Mouse (Mus musculus) forebrain, embryonic 16.5 days (tissue): ENCODE measurements around the gene Mical2. TPM values are rescaled to one million over a fixed set of nuclear protein-coding genes. Genes with fewer than 3 reads are reported as not detected.

Experiments used
- ATAC-seq: fragments of 200-750 bp; cut with Nextera tagmentation; 2 replicates; pipeline ENCODE4 v1.8.0; 2017; ENCODE audit warnings: mild to moderate bottlenecking, moderate library complexity
- H3K27ac ChIP-seq: fragments of 300-500 bp; sonication (generic); 2 replicates; pipeline ENCODE4 v1.5.1; 2014; ENCODE audit warnings: low read length, control low read depth
- H3K27me3 ChIP-seq: fragments of 300-500 bp; sonication (generic); replicated peaks from 2 replicates; pipeline ENCODE4 v1.6.1; 2014; ENCODE audit warnings: low read length; ENCODE audit not compliant: control insufficient read depth, insufficient read depth
- H3K36me3 ChIP-seq: fragments of 300-500 bp; sonication (generic); 2 replicates; pipeline ENCODE4 v1.6.1; 2014; ENCODE audit not compliant: control insufficient read depth, insufficient read depth
- H3K4me1 ChIP-seq: fragments of 300-500 bp; sonication (generic); replicated peaks from 2 replicates; pipeline ENCODE4 v1.6.1; 2014; ENCODE audit warnings: low read length; ENCODE audit not compliant: control insufficient read depth, insufficient read depth
- H3K4me2 ChIP-seq: fragments of 300-500 bp; sonication (generic); 2 replicates; pipeline ENCODE4 v1.6.1; 2014; ENCODE audit warnings: mild to moderate bottlenecking, low read length, control low read depth
- H3K4me3 ChIP-seq: fragments of 300-500 bp; sonication (generic); replicated peaks from 2 replicates; pipeline ENCODE4 v1.5.1; 2014; ENCODE audit warnings: mild to moderate bottlenecking, low read length, control low read depth
- H3K9ac ChIP-seq: fragments of 300-500 bp; sonication (generic); replicated peaks from 2 replicates; pipeline ENCODE4 v1.6.1; 2014; ENCODE audit warnings: low read depth, low read length, control low read depth
- H3K9me3 ChIP-seq: fragments of 300-500 bp; sonication (generic); 2 replicates; pipeline ENCODE4 v1.6.1; 2016; ENCODE audit warnings: low read length; ENCODE audit not compliant: control insufficient read depth
- WGBS: fragments of 180-500 bp; shearing (Covaris S2); extraction: QIAGEN DNeasy Blood & Tissue Kit; methylation state at CpG from one replicate; pipeline ENCODE4 v1.1.7; 2014; 5-methylcytosine and 5-hydroxymethylcytosine counted together
- polyA plus RNA-seq: library from polyadenylated mRNA; unstranded; fragments of >200 nt; fragmentation: Nextera tagmentation; extraction: Ambion mirVana; gene quantifications from 2 replicates; pipeline ENCODE4 v1.2.1, GENCODE M21; 2015

Mical2 gene
- polyA plus RNA-seq, 1 experiment from 2014 or later: 11.1 TPM

DNA sequence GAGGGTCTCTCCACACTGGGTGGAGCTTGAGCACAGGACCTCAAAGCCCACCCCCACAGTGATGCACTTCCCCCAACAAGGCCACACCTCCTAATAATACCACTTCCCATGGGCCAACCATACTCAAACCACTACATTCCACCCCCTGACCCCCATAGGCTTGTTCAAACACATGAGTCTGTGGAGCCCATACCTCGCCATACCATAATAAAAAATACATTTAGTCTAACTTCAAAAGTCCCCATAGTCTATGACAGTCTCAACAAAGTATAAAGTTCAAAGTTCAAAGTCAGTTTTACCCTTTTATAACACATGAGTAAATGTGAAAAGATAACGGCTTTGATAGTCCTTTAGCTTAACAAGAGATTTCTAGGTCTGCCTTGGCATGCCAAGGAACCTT, 145.7 kb downstream of the Mical2 start:
- Histone ChIP-seq H3K4me1 (no peaks in the 10 kb centered on the region), H3K4me2 (no peak overlapping the region), H3K4me3 (no peak overlapping the region), H3K9me3 (no peaks in the 10 kb centered on the region), H3K27ac (no peak overlapping the region), H3K27me3 (0 out of 2 replicates have a peak, but pooled peaks cover 6% of the 10 kb centered on the region), H3K9ac (no peak overlapping the region), H3K36me3 (no peaks in the 10 kb centered on the region)
- WGBS: 74% methylated on average over 2 of the region's 2 CpGs
- ATAC-seq: no peak

DNA sequence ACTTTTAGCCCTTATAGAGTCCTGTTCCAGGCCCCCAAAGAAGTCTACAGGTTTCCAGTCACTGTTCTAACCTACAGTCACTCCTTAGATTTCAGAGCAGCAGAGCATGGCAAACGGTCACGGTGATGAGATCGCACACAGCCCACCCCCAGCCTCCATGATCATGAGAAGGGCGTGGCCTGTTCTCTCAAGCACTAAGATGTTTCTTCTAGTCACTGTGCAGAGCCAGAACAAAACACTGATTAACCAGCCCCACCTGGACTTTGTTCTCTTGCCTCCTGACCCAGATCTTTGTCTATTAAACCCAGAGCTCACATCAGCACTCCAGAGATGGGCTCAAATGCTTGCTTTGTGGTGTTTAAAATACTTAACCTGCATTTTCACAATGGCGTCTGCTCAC, 148.4 kb downstream of the Mical2 start:
- Histone ChIP-seq H3K27me3 (0 out of 2 replicates have a peak, but pooled peaks cover 6% of the 10 kb centered on the region), H3K4me2 (no peak overlapping the region), H3K4me3 (no peak overlapping the region), H3K27ac (no peak overlapping the region), H3K9ac (no peak overlapping the region), H3K36me3 (no peaks in the 10 kb centered on the region), H3K9me3 (no peaks in the 10 kb centered on the region), H3K4me1 (no peaks in the 10 kb centered on the region)
- no peak for ATAC-seq
- 77% methylated on average over 5 of the region's 5 CpGs for WGBS

DNA sequence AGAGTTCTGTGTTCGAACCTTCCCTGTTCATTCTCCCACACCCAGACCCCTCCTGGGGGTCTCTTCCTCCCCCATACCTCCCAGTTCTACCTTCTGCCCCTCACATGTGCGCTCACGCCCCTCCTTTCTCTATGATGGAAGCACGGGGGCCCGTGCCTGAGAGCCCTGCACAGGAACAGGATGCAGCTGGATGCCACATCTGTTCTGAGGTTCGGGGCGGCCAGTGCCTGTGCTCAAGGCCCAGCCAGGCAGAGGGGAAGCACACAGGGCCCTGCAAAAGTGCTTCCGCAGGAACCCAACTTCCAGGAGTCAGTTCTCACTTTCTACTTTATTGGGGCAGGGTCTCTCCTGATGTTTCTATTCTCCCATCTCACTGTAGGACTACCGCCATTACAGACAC, 149.4 kb downstream of the Mical2 start:
- WGBS: 85% methylated on average over 9 of the region's 9 CpGs
- H3K27ac ChIP-seq: no peak overlapping the region
- no peaks in the 10 kb centered on the region for H3K9me3 ChIP-seq
- no peaks in the 10 kb centered on the region for H3K4me1 ChIP-seq
- H3K9ac ChIP-seq: no peak overlapping the region
- no peaks in the 10 kb centered on the region for H3K36me3 ChIP-seq
- H3K27me3 ChIP-seq: 0 out of 2 replicates have a peak, but pooled peaks cover 6% of the 10 kb centered on the region
- no peak for ATAC-seq
- no peak overlapping the region for H3K4me3 ChIP-seq
- H3K4me2 ChIP-seq: no peak overlapping the region

DNA sequence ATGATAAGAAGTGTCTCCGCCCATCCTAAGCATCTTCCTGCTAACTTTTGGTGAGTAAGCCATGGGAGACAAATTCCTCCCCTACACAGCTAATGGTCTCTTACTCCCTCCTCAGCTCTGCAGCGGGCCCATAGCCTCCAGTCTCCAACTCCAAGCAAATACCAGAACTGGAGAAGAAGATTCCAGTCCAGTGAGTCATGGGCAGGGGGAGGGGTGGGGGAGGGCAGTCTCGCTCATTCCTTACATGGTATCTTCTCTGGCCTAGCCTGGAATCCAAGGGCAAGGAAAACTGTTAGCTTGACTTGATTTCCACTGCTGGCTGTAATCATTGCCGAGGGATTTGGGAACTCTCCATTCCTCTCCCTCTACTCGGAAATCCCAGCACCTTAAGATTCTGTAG, 150.2 kb downstream of the Mical2 start:
- Histone ChIP-seq H3K9me3 (no peaks in the 10 kb centered on the region), H3K36me3 (no peaks in the 10 kb centered on the region), H3K27me3 (0 out of 2 replicates have a peak, but pooled peaks cover 6% of the 10 kb centered on the region), H3K4me3 (no peak overlapping the region), H3K4me1 (no peaks in the 10 kb centered on the region), H3K27ac (no peak overlapping the region), H3K9ac (no peak overlapping the region), H3K4me2 (no peak overlapping the region)
- no peak for ATAC-seq
- WGBS: 76% methylated on average over 5 of the region's 5 CpGs

DNA sequence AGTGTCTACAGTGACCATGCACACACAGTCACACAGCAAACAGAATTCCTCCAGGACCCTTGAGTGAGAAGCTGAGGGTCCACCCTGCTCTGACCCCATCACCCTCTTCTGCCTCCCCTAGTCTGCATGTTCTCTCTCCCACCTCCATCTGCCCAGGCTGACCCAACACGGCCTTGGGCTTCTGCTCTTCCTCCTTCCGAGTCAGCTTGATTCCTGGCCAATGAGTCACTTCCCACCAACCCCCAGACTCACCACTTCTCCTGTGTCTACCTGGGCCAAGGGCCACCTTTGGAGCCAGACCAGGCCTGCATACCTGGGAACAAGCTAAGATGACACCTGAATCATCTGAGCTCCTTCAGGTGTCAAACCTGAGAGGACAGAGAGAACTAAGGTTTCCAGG, 151.0 kb downstream of the Mical2 start:
- 0 out of 2 replicates have a peak, but pooled peaks cover 6% of the 10 kb centered on the region for H3K27me3 ChIP-seq
- H3K27ac ChIP-seq: no peak overlapping the region
- no peak for ATAC-seq
- no peak overlapping the region for H3K9ac ChIP-seq
- no peaks in the 10 kb centered on the region for H3K9me3 ChIP-seq
- H3K4me1 ChIP-seq: no peaks in the 10 kb centered on the region
- H3K4me2 ChIP-seq: no peak overlapping the region
- no peaks in the 10 kb centered on the region for H3K36me3 ChIP-seq
- H3K4me3 ChIP-seq: no peak overlapping the region
- WGBS: 85% methylated on average over 2 of the region's 2 CpGs

DNA sequence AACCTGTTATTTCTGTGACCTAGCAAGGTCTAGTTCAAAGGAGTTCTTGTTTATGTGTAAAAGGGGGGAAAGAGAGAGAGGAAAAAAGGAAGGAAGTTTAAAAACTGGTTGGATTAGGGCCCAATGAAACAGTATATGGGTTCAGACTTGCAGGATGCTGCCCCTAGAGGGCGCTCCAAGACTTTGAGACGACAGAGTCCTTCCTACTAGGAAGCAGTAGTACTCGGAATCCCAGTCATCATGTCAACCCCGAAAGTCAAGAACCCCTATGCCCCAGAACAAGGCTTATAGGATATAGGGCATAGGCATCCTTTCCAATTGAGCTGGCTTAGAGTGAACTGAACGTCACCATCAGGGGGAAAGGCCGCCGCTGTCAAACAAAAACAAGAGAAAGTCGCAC, 151.7 kb downstream of the Mical2 start:
- H3K4me2 ChIP-seq: no peak overlapping the region
- no peaks in the 10 kb centered on the region for H3K9me3 ChIP-seq
- H3K4me3 ChIP-seq: no peak overlapping the region
- ATAC-seq: peak; percentile 81
- no peak overlapping the region for H3K9ac ChIP-seq
- no peak overlapping the region for H3K27ac ChIP-seq
- H3K4me1 ChIP-seq: no peaks in the 10 kb centered on the region
- 30% methylated on average over 8 of the region's 8 CpGs for WGBS
- H3K36me3 ChIP-seq: no peaks in the 10 kb centered on the region
- H3K27me3 ChIP-seq: 0 out of 2 replicates have a peak, but pooled peaks cover 3% of the 10 kb centered on the region

DNA sequence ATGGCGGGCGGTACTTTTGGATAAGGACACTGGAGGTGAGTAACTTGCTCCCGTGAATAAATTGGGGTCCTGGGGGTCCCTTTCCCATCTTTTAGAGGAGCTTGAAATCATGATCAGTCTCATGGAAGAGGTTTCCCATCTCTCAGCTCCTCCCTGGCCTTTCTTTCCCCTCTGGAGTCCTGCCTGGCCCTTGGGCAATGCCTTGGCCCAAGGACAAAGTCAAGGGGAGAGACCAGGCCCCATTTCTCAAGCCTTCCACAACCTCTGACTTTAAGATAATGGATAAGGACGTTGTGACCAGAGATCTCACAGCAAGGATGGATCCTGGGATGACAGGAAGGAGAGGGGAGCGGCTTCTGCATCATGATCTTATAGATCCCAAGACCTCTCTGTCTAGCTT, 152.4 kb downstream of the Mical2 start:
- Histone ChIP-seq H3K4me1 (no peaks in the 10 kb centered on the region), H3K27me3 (0 out of 2 replicates have a peak, but pooled peaks cover 3% of the 10 kb centered on the region), H3K36me3 (no peaks in the 10 kb centered on the region), H3K4me2 (no peak overlapping the region), H3K27ac (no peak overlapping the region), H3K4me3 (no peak overlapping the region), H3K9me3 (no peaks in the 10 kb centered on the region), H3K9ac (no peak overlapping the region)
- WGBS: 84% methylated on average over 5 of the region's 5 CpGs
- no peak for ATAC-seq

DNA sequence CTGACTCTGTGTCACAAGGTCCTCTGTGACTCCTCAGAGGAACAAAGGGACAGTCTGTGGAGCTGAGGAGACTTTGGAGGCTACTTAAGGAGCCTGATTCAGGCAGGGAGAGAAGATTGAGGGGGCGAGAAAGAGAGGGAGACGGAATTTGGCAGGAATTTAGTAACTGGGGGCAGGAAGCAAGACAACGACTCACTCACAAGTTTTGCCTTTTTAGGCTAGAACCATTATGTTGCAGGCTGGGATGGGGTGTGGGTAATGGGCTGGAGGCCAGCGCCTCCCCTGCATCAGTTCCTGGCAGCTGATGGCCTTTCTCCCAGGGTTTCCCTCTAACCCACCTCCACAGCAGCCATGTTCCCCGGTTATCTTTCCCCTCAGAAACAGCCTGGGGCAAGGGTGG, 152.8 kb downstream of the Mical2 start:
- ATAC-seq: no peak
- Histone ChIP-seq H3K9ac (no peak overlapping the region), H3K27me3 (0 out of 2 replicates have a peak, but pooled peaks cover 3% of the 10 kb centered on the region), H3K4me1 (no peaks in the 10 kb centered on the region), H3K36me3 (no peaks in the 10 kb centered on the region), H3K9me3 (no peaks in the 10 kb centered on the region), H3K4me3 (no peak overlapping the region), H3K4me2 (no peak overlapping the region), H3K27ac (no peak overlapping the region)
- WGBS: 52% methylated on average over 5 of the region's 5 CpGs

DNA sequence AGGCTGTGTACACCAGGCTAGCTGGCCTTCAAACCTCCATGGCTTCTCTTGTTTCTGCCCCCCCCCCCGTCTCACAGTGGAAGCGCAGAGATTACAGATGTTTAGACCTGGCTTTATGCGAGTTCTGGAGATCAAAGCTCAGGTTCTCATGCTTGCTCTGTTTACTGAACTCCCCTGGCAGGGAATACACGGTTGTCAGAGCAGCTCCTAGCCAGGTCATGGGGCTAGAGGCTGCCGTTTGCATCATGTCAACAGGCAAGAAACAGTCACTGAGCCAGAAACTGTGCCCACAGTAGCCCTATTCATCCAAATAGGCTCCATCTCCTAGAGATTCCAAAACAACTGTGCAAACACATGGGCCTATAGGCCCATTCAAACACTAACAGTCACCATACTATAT, 160.9 kb downstream of the Mical2 start:
- Histone ChIP-seq H3K9ac (no peak overlapping the region), H3K27me3 (no peaks in the 10 kb centered on the region)

DNA sequence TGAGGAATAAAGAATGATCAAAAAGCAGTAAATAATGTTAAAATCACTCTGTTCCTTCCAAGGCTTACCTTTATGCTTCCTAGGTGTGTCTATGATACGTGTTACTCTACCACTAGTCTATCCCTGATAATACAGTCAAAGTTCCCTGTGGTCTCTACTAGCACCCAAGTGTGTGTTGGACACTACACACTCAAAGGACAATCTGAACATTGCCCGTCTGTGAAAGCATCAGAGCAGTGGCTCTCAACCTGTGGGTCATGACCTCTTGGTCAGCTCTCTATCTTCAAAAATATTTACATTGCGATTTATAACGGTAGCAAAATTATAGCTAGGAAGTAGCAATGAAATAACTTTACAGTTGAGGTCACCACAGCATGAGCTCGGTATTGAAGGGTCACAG, 162.2 kb downstream of the Mical2 start:
- H3K4me2 ChIP-seq: no peak overlapping the region
- H3K27me3 ChIP-seq: 0 out of 2 replicates have a peak, but pooled peaks cover 2% of the 10 kb centered on the region
- no peak overlapping the region for H3K4me3 ChIP-seq
- WGBS: 90% methylated on average over 5 of the region's 5 CpGs
- H3K36me3 ChIP-seq: no peaks in the 10 kb centered on the region
- no peak overlapping the region for H3K9ac ChIP-seq
- no peak for ATAC-seq
- no peak overlapping the region for H3K27ac ChIP-seq
- peaks cover 25% of the 10 kb centered on the region for H3K4me1 ChIP-seq
- H3K9me3 ChIP-seq: no peaks in the 10 kb centered on the region

More for the DNA sequence above, 160.9 kb downstream of the Mical2 start:
- H3K9me3 ChIP-seq: no peaks in the 10 kb centered on the region
- no peak overlapping the region for H3K27ac ChIP-seq
- ATAC-seq: no peak
- peaks cover 23% of the 10 kb centered on the region for H3K4me1 ChIP-seq
- H3K4me2 ChIP-seq: no peak overlapping the region
- no peak overlapping the region for H3K4me3 ChIP-seq
- 70% methylated on average over 5 of the region's 5 CpGs for WGBS
- H3K36me3 ChIP-seq: no peaks in the 10 kb centered on the region
